Mouse (Mus musculus) cerebral cortex, adult 2 months (tissue): ENCODE measurements around the gene 2010111I01Rik.

Source experiments
- WGBS: fragments of 180-500 bp; shearing (Covaris S2); methylation state at CpG from one replicate; pipeline ENCODE4 v1.1.7; 2018; 5-methylcytosine and 5-hydroxymethylcytosine counted together

Gene 2010111I01Rik

DNA sequence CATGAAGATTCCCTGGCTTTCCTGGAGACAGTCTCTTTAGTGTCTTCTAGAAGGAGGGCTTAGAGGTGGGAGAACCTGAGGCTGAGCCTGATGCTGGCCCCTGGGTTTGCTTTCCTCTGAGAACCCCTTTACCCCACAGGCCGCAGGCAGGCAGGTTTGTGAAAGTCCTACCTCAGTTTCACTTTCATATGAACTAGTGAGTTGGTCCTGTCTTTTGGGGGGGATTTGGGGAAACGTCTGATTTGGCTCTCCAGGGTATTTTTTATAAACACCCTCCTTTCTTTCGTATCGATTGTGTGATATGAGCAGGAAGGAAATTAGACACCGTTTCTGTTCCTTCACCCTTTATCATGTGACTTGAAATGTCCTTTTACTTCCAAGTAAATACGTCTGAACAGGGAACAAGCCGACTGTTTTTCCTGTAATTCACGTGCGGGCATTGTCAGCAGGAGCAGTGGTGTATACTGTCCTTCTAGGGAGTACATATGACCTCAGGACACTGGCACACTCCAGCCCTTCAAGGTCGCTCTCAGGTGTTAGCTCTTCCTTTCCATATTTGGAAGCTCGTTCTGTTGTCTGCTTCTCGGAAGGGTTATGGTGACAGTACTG, 281.7 kb downstream of the 2010111I01Rik start:
- WGBS = 54% methylated on average over 12 of the region's 12 CpGs

DNA sequence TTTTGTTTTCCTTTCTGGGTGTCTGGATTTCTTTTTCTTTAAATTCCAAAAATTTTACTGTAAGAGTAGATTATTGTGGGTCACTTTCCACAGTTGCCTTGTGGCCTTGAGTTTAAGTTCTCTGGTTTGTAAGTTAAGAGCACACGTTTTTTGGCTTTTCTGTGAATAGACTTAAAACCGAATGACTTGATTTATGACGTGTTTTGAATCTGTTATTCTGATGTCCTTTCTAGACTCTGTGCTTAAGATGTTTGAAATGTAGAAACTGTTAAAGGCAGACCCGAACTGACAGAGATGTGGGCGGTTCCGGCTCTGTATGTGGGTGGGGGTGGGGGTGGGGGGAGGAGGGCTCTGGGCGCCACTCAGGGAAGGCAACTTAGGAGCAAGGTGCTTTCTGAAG, 282.3 kb downstream of the 2010111I01Rik start:
- 47% methylated on average over 7 of the region's 7 CpGs for whole genome bisulfite sequencing

DNA sequence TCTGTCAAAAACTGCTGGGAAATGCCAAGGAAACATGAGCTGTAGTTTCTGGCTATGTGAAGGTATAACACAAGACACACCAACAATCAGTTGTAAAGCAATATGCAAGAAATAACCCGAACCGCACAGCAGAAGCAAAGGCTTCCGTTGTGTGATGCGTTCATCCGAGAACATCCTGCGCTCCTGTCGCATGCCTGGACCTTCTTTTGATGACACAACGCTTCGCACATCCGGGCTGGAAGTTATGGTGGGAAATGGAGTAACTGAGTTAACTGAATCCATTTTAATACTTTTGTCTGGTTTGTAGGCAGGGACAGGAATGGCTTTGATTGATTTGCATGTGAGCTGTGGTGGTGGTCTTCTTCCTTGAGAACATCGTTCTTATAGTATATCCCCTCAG, 282.9 kb downstream of the 2010111I01Rik start:
- WGBS = 65% methylated on average over 11 of the region's 11 CpGs

DNA sequence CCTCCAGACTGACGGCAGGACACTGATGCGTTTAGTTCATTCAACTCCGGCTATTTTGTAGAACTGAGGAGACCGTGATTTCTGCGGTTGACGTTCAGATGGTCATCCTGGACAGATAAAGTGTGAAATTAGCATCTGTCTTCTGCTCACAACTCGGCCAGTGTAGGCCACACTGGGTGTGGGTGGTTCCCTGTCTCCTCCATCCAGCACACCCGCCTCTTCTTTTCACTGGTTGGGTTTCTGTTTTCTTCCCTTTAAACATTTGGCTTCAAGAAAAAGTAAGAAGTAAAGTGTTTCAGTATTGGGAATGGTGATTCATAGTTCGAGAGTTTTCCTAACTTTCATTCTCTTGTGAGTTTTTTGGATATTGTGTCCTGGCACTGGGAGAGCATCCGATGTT, 283.6 kb downstream of the 2010111I01Rik start:
- 56% methylated on average over 10 of the region's 10 CpGs for WGBS

DNA sequence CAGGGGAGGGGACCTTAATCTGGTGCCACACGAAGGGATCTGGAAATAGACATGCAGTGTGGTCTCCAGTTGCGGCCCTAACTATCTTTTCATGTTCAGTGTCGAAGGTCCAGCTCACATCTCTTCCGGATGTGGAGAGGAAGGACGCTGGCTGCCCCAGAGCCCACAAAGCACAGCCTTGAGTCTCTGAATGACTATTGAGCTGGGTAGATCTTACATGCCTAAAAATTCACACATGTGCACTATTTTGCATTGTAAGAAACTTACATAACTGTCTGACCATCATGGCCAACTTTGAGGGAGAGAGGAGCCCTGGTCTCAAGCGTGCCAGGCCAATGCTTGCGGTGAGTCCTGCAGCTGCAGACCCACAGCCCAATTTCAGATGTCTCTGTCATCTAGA, 284.5 kb downstream of the 2010111I01Rik start:
- WGBS = 65% methylated on average over 7 of the region's 7 CpGs

DNA sequence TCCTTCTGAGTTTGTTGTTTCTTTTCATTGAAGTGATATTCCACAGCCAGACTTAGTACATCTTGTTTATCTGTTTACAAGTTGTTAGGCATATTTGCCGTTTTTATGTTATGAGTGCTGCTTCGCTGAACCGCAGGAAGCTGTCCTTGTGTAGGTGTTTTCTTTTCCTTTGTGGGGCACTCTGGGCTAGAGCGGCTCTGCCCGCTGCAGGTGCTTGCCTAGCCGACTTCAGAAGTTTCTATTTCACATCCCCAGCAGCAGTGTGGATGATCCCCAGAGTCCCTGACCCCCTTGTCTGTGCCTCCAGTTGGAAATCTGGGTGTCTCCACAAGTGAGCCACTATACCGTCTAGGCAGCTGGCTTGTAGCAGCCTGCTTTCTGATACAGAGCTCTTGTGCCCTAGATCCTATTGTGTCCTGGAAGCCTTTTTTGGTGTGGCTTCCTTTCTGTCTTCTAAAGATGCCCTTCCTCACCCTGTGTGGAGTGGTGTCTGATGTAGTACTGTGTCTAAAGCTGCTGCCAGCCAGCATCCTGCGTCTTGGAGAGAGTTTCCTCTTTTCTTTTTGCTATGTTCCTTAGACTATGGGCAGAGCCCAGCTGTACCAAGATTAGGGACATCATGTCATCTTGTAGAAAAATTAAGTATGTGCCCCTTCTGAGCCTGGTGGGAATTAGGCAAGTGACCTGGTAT, 285.2 kb downstream of the 2010111I01Rik start:
- WGBS = 47% methylated on average over 8 of the region's 8 CpGs

DNA sequence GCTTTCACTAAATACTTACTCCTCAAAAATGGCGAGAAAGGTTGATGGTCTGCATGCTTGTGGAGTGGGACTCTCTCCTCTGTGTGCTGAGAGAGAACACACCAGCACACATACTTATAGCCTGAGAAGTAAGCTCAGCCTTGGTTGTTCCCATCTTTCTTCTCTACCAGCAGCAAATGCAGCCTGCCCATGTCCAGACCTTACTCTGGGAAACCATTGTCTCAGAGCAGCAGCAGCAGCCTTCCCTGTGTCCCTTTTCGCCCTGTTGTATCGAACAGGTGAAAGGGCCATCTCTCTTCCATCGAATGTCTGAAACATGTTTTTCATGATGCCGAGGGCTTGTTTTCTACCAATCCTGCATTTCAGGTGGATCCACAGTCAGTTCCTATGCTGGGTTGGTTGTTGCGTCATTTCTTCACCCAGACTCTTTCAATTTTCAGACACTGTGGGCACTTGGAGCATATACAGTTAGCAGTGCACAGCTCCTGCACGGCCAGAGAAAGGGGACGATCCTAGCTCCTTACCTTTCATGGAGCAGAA, 285.8 kb downstream of the 2010111I01Rik start:
- 79% methylated on average over 8 of the region's 8 CpGs for WGBS

DNA sequence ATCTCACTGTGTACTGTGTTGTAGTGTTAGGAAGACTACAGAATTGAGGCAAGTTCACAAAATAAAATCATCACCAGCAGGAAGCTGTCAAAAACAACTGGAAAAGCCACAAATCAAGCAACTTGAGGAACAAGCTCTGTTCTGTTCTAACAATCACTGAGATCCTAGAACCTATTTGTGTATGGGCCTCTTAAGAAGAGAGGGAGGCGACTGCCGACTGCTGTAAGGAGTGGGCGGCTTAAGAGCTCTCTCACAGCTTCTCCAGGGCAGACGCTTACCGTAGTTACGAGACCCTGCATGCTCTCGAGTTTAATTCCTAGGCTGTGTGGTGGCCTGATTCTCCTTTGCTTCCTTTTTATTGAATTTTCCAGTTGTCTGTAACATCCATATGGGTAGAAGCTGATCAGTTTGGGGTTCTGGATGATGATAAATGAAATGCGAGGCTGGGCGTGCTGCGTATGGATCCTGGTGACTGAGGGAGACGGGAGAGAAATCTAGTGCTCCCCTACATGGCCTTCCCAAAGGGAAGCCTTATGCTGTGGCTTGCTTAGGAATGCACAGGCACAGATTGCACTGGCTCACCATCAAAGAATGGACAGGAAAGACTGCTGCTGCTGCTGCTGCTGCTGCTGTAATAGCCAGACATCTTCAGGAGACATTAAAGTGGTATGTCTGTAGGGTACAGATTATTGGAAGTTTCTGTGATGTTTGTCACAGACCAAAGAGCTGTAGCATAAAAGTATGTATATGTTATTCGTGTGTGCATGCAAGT, 286.6 kb downstream of the 2010111I01Rik start:
- WGBS = 37% methylated on average over 12 of the region's 12 CpGs

DNA sequence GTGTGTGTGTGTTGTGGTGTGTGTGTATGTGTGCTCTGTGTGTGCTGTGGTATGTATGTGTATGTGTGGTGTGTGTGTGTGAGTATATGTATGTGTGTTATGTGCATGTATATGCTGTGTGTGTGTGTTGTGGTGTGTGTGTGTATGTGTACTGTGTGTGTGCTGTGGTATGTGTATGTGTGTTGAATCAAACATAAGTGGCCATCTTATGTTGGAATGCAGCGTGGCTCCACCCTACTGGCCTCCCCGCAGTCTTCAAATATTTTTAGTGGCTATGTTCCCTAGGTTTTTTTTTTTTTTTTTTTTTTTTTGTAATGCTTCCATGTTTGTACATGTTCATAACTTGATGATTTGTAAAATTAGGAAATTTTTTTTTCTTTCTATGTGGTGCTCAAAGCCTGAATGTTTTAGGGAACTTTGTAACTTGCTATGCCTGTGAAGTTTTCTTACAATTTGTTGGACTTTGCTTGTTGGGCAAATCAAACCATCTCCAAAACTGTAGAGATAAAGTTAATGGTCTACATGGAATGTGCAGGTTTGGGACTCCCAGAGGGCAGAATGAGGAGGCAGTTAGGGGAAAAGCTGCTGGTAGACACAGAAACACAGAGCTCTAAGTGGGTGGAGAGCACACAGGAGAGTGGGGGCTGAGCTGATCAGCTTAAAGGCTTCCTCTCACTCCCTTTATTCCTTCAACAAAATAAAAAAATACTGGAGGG, 287.8 kb downstream of the 2010111I01Rik start:
- WGBS = 47% methylated on average over 2 of the region's 2 CpGs

DNA sequence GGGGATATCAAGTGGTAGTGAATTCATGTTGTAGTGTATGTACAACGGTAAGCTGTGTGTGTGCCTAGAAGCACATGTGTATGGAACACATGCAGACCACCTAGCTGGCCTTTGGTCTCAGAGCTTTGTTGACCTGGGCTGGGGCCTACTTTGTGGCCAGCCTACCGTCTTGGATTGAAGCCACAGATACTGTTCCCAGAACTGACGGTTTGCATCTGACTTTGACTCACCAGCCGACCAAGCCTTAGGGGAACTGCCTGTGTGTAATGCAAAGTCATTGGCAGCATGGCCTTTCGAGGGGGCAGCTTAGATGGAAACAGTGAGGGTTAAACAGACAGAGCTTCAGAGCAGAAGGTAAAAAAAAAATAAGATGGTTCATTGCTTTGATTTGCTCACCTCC, 288.5 kb downstream of the 2010111I01Rik start:
- WGBS = 50% methylated on average over 5 of the region's 5 CpGs

DNA sequence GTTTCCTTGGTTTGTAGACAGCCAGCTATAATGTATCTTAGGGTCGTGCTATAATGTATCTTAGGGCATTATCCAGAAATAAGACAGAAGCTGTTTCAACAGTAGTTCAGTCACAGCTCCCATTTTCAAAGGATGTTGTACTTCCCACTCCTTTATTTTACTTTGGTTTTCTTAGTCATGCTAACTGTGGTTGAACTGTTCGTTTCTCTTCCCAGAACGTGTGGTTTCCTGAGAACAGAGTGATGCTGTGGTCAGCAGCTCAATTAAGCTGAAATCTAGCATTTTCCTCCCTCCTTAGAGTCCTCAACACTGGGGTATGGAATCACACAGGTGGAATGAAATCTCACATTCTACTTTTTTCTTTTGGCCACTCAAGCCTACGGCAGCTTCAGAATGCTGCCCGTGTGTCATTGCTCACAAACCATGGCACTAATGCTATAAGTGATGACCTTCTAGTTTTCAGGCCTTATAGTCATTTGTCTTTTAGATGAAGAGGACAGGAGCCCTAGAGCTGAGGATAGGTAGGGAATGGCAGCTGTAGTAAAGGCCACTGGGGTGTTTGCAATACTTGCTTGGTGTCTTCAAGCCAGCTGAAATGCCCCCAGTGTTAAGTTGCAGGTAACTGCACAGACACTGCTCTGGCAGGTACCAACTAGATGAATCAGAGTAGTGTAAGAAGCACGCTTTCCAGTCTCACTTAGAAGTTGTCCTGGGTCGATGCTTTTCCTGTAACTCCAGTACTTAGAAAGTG, 289.4 kb downstream of the 2010111I01Rik start:
- WGBS = 67% methylated on average over 7 of the region's 7 CpGs

DNA sequence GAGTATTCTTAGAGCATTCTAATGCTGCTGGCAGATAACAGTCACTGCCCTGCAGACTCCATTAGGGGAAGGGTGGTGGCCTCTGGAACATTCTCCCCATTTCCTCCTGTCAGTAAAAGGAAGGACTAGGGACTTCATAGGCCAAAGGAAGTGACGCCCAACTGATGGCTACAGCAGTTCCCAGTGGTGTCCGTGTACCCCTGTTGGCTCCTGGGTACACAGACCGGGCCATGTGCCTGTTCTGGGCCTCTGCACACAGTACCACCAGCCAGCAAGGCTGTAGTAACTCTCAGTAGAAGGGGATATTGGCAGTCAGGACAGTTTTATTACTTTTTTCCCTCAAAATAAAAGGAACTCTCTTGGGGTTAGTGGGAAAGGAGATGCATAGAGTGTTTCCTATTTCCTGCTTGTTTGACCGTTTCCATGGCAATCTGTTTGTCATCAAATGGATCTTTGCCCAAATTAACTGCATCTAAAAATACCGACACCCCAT, 290.9 kb downstream of the 2010111I01Rik start:
- 67% methylated on average over 5 of the region's 5 CpGs for WGBS

DNA sequence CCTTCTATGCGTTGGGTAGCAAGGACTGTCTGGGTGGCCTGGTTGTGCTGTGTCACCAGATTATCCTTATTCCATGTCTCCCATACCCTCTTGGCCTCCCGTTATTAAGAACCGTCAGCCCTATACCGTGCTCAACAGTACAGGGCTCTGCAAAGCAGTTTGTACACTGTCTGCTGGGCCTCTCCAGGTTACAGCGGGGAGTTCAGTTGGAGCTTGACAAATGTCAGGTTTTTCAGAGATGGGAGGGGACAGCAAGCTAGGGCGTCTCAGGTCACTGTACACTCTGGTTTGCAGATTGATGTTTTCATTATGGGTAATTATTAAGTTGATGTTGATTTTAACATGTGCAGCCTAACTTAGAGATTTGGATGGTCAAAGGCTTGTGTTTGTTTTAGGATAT, 291.5 kb downstream of the 2010111I01Rik start:
- WGBS = 83% methylated on average over 6 of the region's 6 CpGs

DNA sequence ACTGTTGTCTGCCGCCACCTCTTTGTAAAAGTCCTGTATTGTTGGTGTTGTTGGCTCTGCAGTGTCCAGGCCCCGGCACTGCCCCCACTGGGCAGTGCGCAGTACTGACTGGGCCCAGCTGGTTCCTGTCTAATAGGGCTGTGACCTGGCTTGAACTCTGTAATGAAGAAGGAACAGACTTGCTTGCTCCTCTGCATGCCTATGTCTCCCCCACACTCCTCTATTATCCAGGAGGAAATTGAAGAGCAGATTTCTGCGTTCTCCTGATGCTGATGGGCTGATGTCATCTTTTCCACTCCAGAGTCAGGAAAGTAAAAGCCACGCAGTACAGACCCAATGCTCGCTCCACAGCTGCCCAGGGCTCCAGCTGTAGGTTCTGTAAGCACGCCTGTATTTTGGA, 292.1 kb downstream of the 2010111I01Rik start:
- WGBS = 50% methylated on average over 7 of the region's 7 CpGs

DNA sequence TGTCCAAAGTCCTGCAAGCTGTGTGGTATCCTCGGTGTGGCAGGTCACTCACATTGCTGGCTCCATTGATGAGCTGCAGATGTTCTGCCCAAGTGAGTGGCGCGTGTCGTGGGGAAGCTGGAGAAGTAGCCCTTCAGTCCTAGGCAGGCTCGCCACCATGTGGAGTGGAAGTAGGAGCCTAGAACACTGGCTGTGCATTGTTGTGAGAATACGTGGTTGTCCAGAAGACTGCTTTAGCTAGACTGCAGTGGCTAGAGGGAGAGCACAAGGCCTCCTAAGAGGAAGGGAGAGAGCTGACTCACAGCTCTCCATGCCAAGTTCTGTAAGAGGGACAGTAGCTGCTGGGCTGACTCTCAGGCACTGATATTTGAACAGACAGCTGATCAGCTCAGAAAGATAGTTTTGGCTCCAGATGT, 293.5 kb downstream of the 2010111I01Rik start:
- 60% methylated on average over 6 of the region's 6 CpGs for WGBS

DNA sequence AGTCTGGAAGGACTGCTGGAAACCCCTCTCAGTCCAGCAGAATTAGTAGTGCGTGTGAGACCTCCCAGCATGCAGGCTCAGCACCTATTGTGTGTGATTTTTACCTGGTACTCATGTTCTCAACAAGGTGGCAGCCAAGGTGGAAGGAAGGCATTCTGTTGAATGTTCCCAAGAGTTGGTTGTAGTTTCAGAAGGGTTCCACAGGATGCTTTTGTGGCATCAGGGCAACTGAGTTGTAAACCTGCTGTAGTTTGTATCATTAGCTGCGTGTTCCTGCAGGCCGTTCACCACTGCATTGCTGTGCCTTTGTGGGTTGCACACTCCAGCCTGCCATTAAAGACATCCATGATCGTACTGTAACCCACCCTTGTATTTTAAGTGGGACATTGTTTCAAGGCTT, 294.0 kb downstream of the 2010111I01Rik start:
- 89% methylated on average over 4 of the region's 4 CpGs for WGBS

DNA sequence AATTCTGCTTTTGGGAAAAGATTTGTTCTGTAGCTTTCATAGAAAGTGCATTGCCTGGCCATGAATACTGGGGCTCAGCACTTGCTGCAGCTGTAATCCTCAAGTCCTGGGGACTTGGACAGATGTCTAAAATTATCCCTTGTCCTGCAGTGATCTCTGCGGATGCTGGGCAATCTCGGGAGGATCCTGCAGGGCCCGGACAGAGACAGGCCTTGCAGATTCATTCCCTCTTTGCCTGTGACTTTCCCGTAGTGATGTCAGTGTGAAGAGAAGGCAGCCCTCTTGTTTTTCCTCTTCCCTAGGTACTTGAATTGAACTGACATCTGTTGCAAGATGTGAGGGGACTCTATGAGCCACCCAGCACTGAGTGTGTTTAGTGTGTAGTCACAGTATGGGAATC, 295.4 kb downstream of the 2010111I01Rik start:
- WGBS = 26% methylated on average over 4 of the region's 4 CpGs

DNA sequence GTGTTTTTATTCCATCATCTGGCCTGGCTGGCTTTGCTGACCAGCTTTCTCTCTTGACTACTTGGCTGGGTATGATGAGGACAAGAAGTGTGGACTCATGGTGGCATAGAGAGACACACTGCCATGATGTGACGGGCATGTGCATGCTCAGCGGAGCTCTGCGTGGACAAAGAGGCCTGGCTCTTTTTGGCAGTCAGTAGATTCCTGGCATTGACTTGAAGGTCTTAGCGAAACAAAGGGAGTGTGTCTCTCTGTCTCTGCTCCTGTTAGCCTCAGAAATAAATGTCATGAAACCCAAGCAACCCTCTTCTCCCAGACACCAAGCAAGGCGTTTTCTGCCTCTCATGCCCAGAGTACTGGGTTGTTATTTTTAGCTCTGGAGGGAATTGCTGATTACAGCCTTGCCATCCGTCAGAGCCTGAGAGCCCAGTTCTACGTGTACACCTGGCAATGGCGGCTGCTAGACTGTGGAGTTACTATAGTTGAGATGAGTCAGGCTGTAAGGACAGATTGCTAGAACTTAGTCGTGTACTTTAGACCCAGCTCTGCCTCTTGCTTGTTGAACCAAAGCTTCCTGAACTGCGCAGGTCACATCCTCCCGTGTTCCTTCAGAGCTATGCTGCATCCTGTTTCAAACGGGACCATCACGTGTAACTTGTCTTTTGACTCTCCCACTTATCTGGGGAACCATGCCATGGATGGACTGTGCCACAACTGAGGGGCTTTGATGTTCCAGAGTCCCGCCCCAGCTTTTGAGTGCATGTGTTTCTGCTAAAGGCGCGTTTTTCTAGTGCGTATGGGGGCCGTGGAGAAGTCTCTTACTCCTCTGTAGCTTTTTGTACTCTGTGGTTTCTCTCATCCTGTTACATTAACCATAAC, 296.3 kb downstream of the 2010111I01Rik start:
- WGBS = 40% methylated on average over 18 of the region's 18 CpGs

DNA sequence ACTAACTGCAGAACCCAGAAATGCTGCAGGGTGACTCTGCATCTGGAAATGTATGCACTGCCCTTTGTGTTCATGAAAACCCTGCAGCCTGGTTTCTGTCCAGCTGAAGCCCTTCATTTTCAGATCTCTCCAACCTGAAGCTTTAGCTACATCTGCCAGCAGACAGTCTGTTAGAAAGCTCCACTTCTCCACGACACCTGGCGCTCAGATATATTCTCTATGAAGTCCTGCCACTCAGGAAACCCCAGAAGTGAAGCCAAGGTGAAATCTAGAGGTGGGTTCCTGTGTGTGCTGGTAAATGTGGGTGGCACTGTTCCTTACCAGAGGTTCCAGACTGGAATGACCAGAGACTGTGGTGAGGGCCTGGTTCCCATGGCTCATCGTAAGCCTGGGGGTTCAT, 297.0 kb downstream of the 2010111I01Rik start:
- 76% methylated on average over 3 of the region's 3 CpGs for WGBS
